Mouse (Mus musculus) limb, embryonic 12.5 days (tissue): ENCODE results near the gene Msrb3. TPM values are rescaled to one million over a fixed set of nuclear protein-coding genes. Genes with fewer than 3 reads are reported as not detected.

ENCODE experiments used
- ATAC-seq: fragments of 200-750 bp; cut with Nextera tagmentation; 2 replicates; pipeline ENCODE4 v1.8.0; 2017; ENCODE audit warnings: low read depth, moderate TSS enrichment; ENCODE audit not compliant: insufficient number of reproducible peaks, insufficient read depth, low FRiP score, low TSS enrichment
- H3K27ac ChIP-seq: fragments of 300-500 bp; sonication (generic); 2 replicates; pipeline ENCODE4 v1.5.1; 2016; ENCODE audit warnings: mild to moderate bottlenecking, moderate library complexity
- H3K27me3 ChIP-seq: fragments of 300-500 bp; sonication (generic); 2 replicates; pipeline ENCODE4 v1.6.1; 2016; ENCODE audit warnings: mild to moderate bottlenecking, moderate library complexity
- H3K36me3 ChIP-seq: fragments of 300-500 bp; sonication (generic); 2 replicates; pipeline ENCODE4 v1.6.1; 2016; ENCODE audit warnings: mild to moderate bottlenecking, moderate library complexity
- H3K4me1 ChIP-seq: fragments of 300-500 bp; sonication (generic); replicated peaks from 2 replicates; pipeline ENCODE4 v1.6.1; 2016
- H3K4me2 ChIP-seq: fragments of 300-500 bp; sonication (generic); 2 replicates; pipeline ENCODE4 v1.6.1; 2016; ENCODE audit warnings: mild to moderate bottlenecking, moderate library complexity
- H3K4me3 ChIP-seq: fragments of 300-500 bp; sonication (generic); replicated peaks from 2 replicates; pipeline ENCODE4 v1.5.1; 2016; ENCODE audit warnings: mild to moderate bottlenecking
- H3K9ac ChIP-seq: fragments of 300-500 bp; sonication (generic); replicated peaks from 2 replicates; pipeline ENCODE4 v1.6.1; 2016; ENCODE audit warnings: mild to moderate bottlenecking, moderate library complexity
- H3K9me3 ChIP-seq: fragments of 300-500 bp; sonication (generic); 2 replicates; pipeline ENCODE4 v1.6.1; 2016; ENCODE audit warnings: mild to moderate bottlenecking, moderate library complexity
- WGBS: fragments of 180-500 bp; shearing (Covaris S2); methylation state at CpG from one replicate; pipeline ENCODE4 v1.1.7; 2016; 5-methylcytosine and 5-hydroxymethylcytosine counted together
- polyA plus RNA-seq: library from polyadenylated mRNA; unstranded; fragments of >200 nt; fragmentation: Nextera tagmentation; extraction: Ambion mirVana; gene quantifications from 2 replicates; pipeline ENCODE4 v1.2.1, GENCODE M21; 2016

Gene Msrb3
- polyA plus RNA-seq, 1 experiment from 2014 or later = 8.6 TPM

DNA sequence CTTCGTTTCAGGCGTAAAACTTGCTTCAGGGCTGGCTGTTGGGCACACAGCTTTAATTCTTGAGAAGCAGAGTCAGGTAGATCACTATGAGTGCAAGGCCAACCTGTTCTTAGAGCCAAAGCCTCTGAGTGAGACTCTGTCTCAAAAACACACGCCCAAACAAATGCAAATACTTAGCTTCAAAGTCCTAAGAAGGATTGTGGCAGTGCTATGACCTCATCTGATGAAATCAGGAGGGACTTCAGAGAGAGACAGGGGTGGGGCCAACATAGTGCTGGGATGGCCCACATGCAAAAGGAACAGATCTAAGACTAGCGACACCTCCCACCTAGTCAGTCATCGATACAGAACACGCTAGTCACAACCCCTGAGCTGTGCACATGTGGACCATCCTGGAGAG is 150.7 kb downstream of the Msrb3 start:
- ATAC-seq = no peak
- H3K9me3 ChIP-seq = no peaks in the 10 kb centered on the region
- no peak overlapping the region for H3K4me2 ChIP-seq
- WGBS = 71% methylated on average over 6 of the region's 6 CpGs
- H3K27ac ChIP-seq = no peak overlapping the region
- H3K9ac ChIP-seq = no peak overlapping the region
- H3K27me3 ChIP-seq = no peaks in the 10 kb centered on the region
- no peaks in the 10 kb centered on the region for H3K36me3 ChIP-seq
- peaks cover 51% of the 10 kb centered on the region for H3K4me1 ChIP-seq
- H3K4me3 ChIP-seq = no peak overlapping the region

DNA sequence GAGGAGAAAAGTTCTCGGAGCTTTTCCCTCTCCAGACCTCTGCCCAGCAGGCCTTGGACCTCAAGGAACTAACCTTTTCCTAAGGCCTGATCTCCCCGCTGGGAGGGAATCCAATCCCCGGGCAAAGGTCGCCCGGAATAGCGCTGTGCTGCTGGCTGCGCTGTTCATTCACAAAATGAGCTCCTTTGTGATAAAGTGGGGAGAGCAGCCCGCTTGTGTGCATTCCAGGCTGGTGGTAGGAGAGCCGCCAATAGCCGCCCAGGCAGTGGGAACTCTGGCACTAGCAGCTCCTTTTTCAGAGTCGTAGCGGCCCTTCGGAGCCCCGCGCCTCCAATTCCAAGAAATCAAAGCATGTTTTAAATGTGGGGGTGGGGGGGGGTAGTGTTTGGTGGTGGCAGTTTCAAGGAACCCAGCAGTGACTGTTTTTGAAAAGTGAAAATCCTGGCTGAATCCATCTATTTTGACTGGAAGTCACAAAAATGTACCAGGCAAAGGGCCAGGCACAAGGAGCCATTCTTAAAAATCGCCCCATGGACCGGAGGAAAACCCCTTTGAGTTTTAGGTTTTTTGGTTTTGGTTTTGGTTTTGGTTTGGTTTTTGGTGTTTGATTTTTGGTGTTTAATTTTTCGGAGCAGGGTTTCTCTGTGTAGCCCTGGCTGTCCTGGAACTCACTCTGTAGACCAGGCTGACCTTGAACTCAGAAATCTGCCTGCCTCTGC is 153.6 kb downstream of the Msrb3 start:
- ATAC-seq = peak; percentile 85
- 6% methylated on average over 18 of the region's 18 CpGs for WGBS
- H3K27ac ChIP-seq = peak overlapping the region; percentile 97
- H3K9me3 ChIP-seq = no peaks in the 10 kb centered on the region
- peak overlapping the region; percentile 35 for H3K4me3 ChIP-seq
- H3K9ac ChIP-seq = peak overlapping the region; percentile 60
- H3K4me1 ChIP-seq = peaks cover 53% of the 10 kb centered on the region
- no peaks in the 10 kb centered on the region for H3K27me3 ChIP-seq
- peak overlapping the region; percentile 63 for H3K4me2 ChIP-seq
- H3K36me3 ChIP-seq = no peaks in the 10 kb centered on the region

DNA sequence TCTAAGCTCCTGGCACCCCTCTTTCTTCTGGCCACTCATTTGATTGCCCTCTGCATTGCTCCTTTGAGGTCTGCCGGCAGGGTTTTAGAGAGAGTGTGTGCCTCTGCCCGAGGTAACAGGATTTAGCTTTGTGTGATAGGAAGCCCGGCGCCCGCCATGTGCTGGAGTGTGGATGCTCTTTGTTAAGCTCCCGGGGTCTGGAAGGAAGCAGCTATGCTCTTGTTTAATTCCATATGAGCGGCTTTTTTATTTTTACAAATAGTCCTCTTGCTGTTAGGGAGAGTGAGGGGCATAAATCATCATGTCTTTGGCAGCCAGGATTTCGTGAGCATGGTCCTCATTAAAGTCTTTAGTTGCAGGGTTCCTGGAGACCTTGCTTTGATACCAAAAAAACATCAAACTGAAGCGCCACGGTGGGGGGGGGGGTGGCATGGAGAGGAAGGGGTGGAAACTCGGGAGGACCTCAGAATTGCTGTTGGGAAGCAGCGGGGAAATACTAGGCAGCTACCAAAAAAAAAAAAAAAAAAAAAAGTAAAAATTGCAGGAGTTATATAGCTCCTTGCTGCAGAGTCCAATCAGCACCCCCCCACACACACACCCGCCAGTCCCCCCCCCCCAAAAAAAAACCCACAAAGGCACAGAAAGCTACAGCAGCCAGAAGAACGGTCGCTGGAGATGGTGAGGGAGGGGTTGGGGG is 154.3 kb downstream of the Msrb3 start:
- Histone ChIP-seq H3K4me2 (peak overlapping the region; percentile 63), H3K27ac (peak overlapping the region; percentile 97), H3K4me1 (peaks cover 53% of the 10 kb centered on the region), H3K9ac (peak overlapping the region; percentile 60), H3K27me3 (no peaks in the 10 kb centered on the region), H3K4me3 (peak overlapping the region; percentile 35), H3K36me3 (no peaks in the 10 kb centered on the region), H3K9me3 (no peaks in the 10 kb centered on the region)
- WGBS = 1% methylated on average over 15 of the region's 15 CpGs
- peak; percentile 82 for ATAC-seq

DNA sequence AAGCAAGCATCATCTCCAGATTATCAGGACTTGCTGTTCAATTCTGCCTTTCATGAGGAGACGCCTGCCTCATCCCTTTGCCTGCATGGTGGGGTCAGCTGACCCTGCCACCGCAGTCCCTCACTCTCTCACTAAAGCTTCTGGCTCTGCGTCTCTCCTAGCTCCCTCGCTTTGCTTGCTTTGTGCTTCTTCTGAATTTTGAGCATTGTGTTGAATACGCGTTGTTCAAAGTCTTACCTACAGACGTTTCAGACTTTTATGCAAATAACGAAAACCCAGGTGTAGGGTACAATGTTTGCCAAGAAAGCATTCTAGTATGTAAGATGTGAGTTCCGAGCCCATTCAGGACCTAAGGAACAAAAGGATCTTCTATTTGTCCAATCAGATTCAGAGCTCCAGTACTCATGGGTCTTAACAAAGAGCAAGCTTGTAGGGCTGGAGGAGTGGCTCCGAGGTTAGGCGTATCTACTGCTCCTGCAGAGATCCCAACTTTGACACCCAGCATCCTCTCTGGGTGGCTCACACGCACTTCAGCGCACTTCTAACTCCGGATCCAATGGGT is 162.3 kb downstream of the Msrb3 start:
- no peak for ATAC-seq
- H3K4me2 ChIP-seq = peak overlapping the region; percentile 49
- no peaks in the 10 kb centered on the region for H3K36me3 ChIP-seq
- peaks cover 18% of the 10 kb centered on the region for H3K4me1 ChIP-seq
- 0 out of 2 replicates have a peak overlapping the region, but pooled peaks have one; percentile 46 for H3K27ac ChIP-seq
- no peaks in the 10 kb centered on the region for H3K9me3 ChIP-seq
- no peak overlapping the region for H3K9ac ChIP-seq
- WGBS = 27% methylated on average over 14 of the region's 14 CpGs
- no peak overlapping the region for H3K4me3 ChIP-seq
- no peaks in the 10 kb centered on the region for H3K27me3 ChIP-seq

DNA sequence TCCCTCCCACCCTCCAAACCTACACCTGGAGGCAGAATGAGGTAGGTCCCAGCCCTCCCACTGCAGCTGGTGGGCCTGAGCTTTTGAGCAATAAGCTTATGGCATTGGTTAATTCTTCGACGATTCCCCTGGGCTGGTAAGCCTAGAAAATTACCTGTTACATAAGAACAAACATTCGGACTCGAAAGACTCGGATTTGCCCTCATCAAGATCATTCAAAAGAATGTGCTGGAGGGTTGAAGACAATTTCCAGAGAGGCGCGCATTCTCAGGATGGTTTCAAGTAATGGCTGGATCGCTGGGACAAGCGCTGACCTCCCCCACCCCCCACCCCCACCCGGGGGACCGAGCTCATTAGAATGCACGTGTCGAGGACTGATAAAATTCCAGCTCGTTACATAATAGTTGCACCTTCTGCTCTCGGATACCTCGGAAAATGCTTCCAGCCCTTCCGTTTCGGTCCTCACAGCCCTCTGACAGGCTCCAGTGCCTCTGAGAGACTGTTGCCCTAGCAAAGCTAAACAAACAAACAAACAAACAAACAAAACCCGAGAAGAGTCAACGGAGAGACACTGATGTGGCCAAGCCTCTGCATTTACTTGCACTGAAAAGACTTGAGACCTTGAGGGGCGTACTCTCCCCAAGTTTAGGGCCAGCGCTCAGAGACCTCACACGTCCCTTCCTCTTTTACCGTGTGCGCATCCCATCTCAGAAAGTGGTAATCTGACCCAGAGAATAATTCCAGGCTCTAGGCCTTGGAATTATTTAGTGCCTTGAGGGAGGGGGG is 163.0 kb downstream of the Msrb3 start:
- H3K4me2 ChIP-seq = peak overlapping the region; percentile 49
- H3K9me3 ChIP-seq = no peaks in the 10 kb centered on the region
- no peak for ATAC-seq
- 0 out of 2 replicates have a peak overlapping the region, but pooled peaks have one; percentile 46 for H3K27ac ChIP-seq
- peak overlapping the region; percentile 19 for H3K4me3 ChIP-seq
- H3K36me3 ChIP-seq = no peaks in the 10 kb centered on the region
- WGBS = 7% methylated on average over 25 of the region's 25 CpGs
- H3K4me1 ChIP-seq = peaks cover 17% of the 10 kb centered on the region
- H3K9ac ChIP-seq = no peak overlapping the region; the same call in 1 of the 2 replicates
- no peaks in the 10 kb centered on the region for H3K27me3 ChIP-seq

DNA sequence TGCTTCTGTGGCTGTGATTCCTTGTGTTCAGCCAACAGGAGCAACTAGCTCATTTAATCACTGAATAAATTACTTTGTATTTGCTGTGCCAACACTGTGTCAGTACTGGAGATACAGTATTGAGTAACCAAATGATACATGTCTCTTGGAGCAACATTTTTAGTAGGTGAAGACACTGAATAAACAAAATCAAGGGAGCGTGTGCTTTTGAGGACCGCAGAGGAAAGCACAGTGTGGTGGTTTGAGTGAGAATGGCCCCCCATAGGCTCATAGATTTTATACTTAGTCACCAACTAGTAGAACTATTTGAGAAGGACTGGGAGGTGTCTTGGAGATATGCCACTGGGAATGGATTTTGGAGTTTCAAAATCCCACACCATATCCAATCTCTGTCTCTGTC is 164.5 kb downstream of the Msrb3 start:
- Histone ChIP-seq H3K9ac (no peak overlapping the region), H3K4me1 (peaks cover 17% of the 10 kb centered on the region), H3K27ac (no peak overlapping the region), H3K9me3 (no peaks in the 10 kb centered on the region), H3K36me3 (no peaks in the 10 kb centered on the region), H3K4me3 (no peak overlapping the region), H3K27me3 (no peaks in the 10 kb centered on the region), H3K4me2 (no peak overlapping the region)
- WGBS = 93% methylated on average over 2 of the region's 2 CpGs
- ATAC-seq = no peak

Other genes with a start within 250 kb of the Msrb3 start
- gene Lemd3, start 80.2 kb upstream of the Msrb3 start, polyA plus RNA-seq = 5.5 and 6.0 TPM in 2 replicates
- gene Wif1, start 134.9 kb upstream of the Msrb3 start, polyA plus RNA-seq = 87.4 and 91.8 TPM in 2 replicates